Mouse (Mus musculus) bone marrow macrophage, adult 2 months (primary cell): ENCODE measurements around the gene Triobp.

ENCODE experiments used
- CTCF ChIP-seq: IDR thresholded peaks from 2 replicates; pipeline ENCODE4 v1.5.1; 2012; ENCODE audit warnings: low read depth, mild to moderate bottlenecking, low read length, moderate library complexity
- POLR2A ChIP-seq: IDR thresholded peaks from 2 replicates; pipeline ENCODE4 v1.6.1; 2012; ENCODE audit warnings: mild to moderate bottlenecking, low read depth, low read length, borderline replicate concordance

- TF ChIP-seq POLR2A (no peak), CTCF (no peak)
Measured at GRCm38 (mm10) chr15:78973950-78974349, 26.4 kb downstream of the Triobp start.
